In genomic region chr2:179698196-179698985, GRCm38 (mm10) we compare ENCODE assay signal across 10 mouse cellular contexts.
A peak's percentile ranks its signal among the peaks of the same experiment; 100 is the strongest.
DNase-seq lines count a peak whose midpoint lies in the region; ATAC-seq and TF ChIP-seq lines count a peak whose summit lies in the region.
"Had no signal": no experiment of that assay in that cellular context is flagged by ENCODE, and none has a peak within 500 bp of the region (broad histone marks: within the 10 kb centered on the region; RNA-seq: fewer than 3 reads in every experiment).

No protein-coding gene starts in this region.

- H3K27ac ChIP-seq in kidney, embryonic 16.5 days (ENCODE audit: low read length): no peak overlapping the region
- no peak overlapping the region for H3K27ac ChIP-seq in kidney, adult 2 months (ENCODE audit: insufficient read depth, low read depth, low read length)
- peak overlapping the region; percentile 8; the same call in 1 of the 2 replicates for H3K27ac ChIP-seq in forebrain, embryonic 13.5 days
- H3K27ac ChIP-seq: neural tube, embryonic 13.5 days had no signal

- no peak overlapping the region for H3K4me2 ChIP-seq in kidney, embryonic 16.5 days (replicated peaks; ENCODE audit: low read depth, low read length)
- H3K4me2 ChIP-seq in forebrain, embryonic 13.5 days: no peak overlapping the region
- H3K4me2 ChIP-seq: neural tube, embryonic 13.5 days had no signal

- no peak for TF ChIP-seq POLR2A in kidney, adult 2 months (IDR thresholded peaks at IDR 0.05; ENCODE audit: low read depth, low read length)

- TF ChIP-seq CTCF in kidney, adult 2 months (conservative IDR thresholded peaks at IDR 0.05; ENCODE audit: insufficient read depth, insufficient read length, low read depth, low read length): no peak

- peak; percentile 59; the same call in 1 of the 2 replicates for ATAC-seq in kidney, embryonic 16.5 days (ENCODE audit: low FRiP score, low TSS enrichment)
- ATAC-seq in forebrain, embryonic 13.5 days: no peak
- ATAC-seq in granulocyte monocyte progenitor cell, adult 5-6 weeks (replicated peaks; ENCODE audit: poor library complexity, severe bottlenecking): no peak; the same call in 1 of the 2 replicates

- H3K9me3 ChIP-seq in kidney, embryonic 16.5 days (ENCODE audit: low read length): no peaks in the 10 kb centered on the region
- no peaks in the 10 kb centered on the region for H3K9me3 ChIP-seq in forebrain, embryonic 13.5 days (replicated peaks)
- H3K9me3 ChIP-seq: neural tube, embryonic 13.5 days had no signal

- peaks cover 8% of the 10 kb centered on the region for H3K4me1 ChIP-seq in kidney, embryonic 16.5 days (ENCODE audit: insufficient read depth, low read length)
- no peaks in the 10 kb centered on the region for H3K4me1 ChIP-seq in kidney, adult 2 months (ENCODE audit: control insufficient read depth, insufficient read depth, low read length)
- H3K4me1 ChIP-seq in forebrain, embryonic 13.5 days: peaks cover 25% of the 10 kb centered on the region

- WGBS in kidney, embryonic 16.5 days: 55% methylated on average over 12 of the region's 12 CpGs
- 52% methylated on average over 12 of the region's 12 CpGs for WGBS in kidney, adult 2 months
- WGBS in forebrain, embryonic 13.5 days: 49% methylated on average over 12 of the region's 12 CpGs

- H3K27me3 ChIP-seq in kidney, embryonic 16.5 days (ENCODE audit: insufficient read depth, low read length): no peaks in the 10 kb centered on the region
- no peaks in the 10 kb centered on the region for H3K27me3 ChIP-seq in kidney, adult 2 months (replicated peaks; ENCODE audit: control insufficient read depth, insufficient read depth, low read length)
- H3K27me3 ChIP-seq in forebrain, embryonic 13.5 days: no peaks in the 10 kb centered on the region
- H3K27me3 ChIP-seq: neural tube, embryonic 13.5 days had no signal

- no peak for DNase-seq in kidney, adult 2 months
- DNase-seq in Muller cell, postnatal 12 days (ENCODE audit: inconsistent ontology term): peak; percentile 29
- peak; percentile 26 for DNase-seq in cerebellum, adult 11 months
- DNase-seq in gastrocnemius, postnatal 4 days (ENCODE audit: low spot score in 2 of 2): no peak
- no peak for DNase-seq in adipocyte (ENCODE audit: low spot score)
- DNase-seq: kidney, adult 8-10 months had no signal

- H3K36me3 ChIP-seq in kidney, embryonic 16.5 days (ENCODE audit: insufficient read depth, low read length): no peaks in the 10 kb centered on the region
- H3K36me3 ChIP-seq in kidney, adult 2 months (ENCODE audit: control insufficient read depth, insufficient read depth, low read length): no peaks in the 10 kb centered on the region
- H3K36me3 ChIP-seq in forebrain, embryonic 13.5 days (ENCODE audit: poor library complexity, severe bottlenecking): no peaks in the 10 kb centered on the region
- H3K36me3 ChIP-seq: neural tube, embryonic 13.5 days had no signal

- H3K4me3 ChIP-seq in kidney, embryonic 16.5 days (ENCODE audit: low read length): no peak overlapping the region
- H3K4me3 ChIP-seq in kidney, adult 2 months (ENCODE audit: insufficient read depth, low read depth, low read length): no peak overlapping the region
- H3K4me3 ChIP-seq in forebrain, embryonic 13.5 days: no peak overlapping the region
- H3K4me3 ChIP-seq: neural tube, embryonic 13.5 days had no signal

- no peak overlapping the region for H3K9ac ChIP-seq in kidney, embryonic 16.5 days (replicated peaks; ENCODE audit: low read length)
- H3K9ac ChIP-seq in forebrain, embryonic 13.5 days: no peak overlapping the region
- H3K9ac ChIP-seq: neural tube, embryonic 13.5 days had no signal

Comparison
In these comparisons a context has a peak if more than half of its experiments do, and no peak if none do; other contexts are left out.
1. DNase-seq: peak in Muller cell, postnatal 12 days (single experiment) and cerebellum, adult 11 months (single experiment); none in kidney, adult 2 months (single experiment), gastrocnemius, postnatal 4 days (0 of 2) and adipocyte (single experiment).